Mouse (Mus musculus): ENCODE data around the gene Krt86. TPM values are rescaled to one million over a fixed set of nuclear protein-coding genes. Genes with fewer than 3 reads are reported as not detected.

Krt86 gene
- not detected in 2 replicates for polyA plus RNA-seq (2015; fragmentation: Nextera tagmentation; extraction: Ambion mirVana)

GRCm38 (mm10) chr15:101472952-101473528 is at the start of gene Krt86:
TSS of gene Krt86 (plus strand) at chr15:101473478.
- no peaks in the 10 kb centered on the region for H3K9me3 ChIP-seq (replicated peaks)
- peaks cover 8% of the 10 kb centered on the region; the same call in 1 of the 2 replicates for H3K27me3 ChIP-seq
- H3K4me2 ChIP-seq, result no peak within 1 kb of the TSS
- no peak within 1 kb of the TSS for H3K27ac ChIP-seq
- H3K4me1 ChIP-seq, result no peaks in the 10 kb centered on the region
- no peaks in the 10 kb centered on the region for H3K36me3 ChIP-seq
- ATAC-seq (replicated peaks; ENCODE audit: low FRiP score), result 0 out of 2 replicates have a peak, but pooled peaks have one; percentile 40
- WGBS, result 17% methylated on average over 10 of the region's 10 CpGs
- no peak within 1 kb of the TSS for H3K4me3 ChIP-seq (replicated peaks)
- H3K9ac ChIP-seq, result no peak within 1 kb of the TSS

- no peak overlapping the region for H3K4me3 ChIP-seq (replicated peaks)
- no peak for ATAC-seq (replicated peaks; ENCODE audit: low FRiP score)
- no peaks in the 10 kb centered on the region for H3K9me3 ChIP-seq (replicated peaks)
- WGBS, result 18% methylated on average over 5 of the region's 5 CpGs
- no peak overlapping the region for H3K9ac ChIP-seq
- H3K27me3 ChIP-seq, result 0 out of 2 replicates have a peak, but pooled peaks cover 8% of the 10 kb centered on the region
- H3K27ac ChIP-seq, result no peak overlapping the region
- no peaks in the 10 kb centered on the region for H3K36me3 ChIP-seq
- no peak overlapping the region for H3K4me2 ChIP-seq
- peaks cover 4% of the 10 kb centered on the region for H3K4me1 ChIP-seq
These were observed 48.4 kb upstream of the Krt86 start for GRCm38 (mm10) chr15:101424914-101425313.

GRCm38 (mm10) chr15:101436611-101437010 is 36.7 kb upstream of the Krt86 start:
- Histone ChIP-seq H3K4me1 (peaks cover 7% of the 10 kb centered on the region), H3K27ac (no peak overlapping the region), H3K9me3 (replicated peaks) (no peaks in the 10 kb centered on the region), H3K27me3 (peaks cover 43% of the 10 kb centered on the region), H3K36me3 (no peaks in the 10 kb centered on the region), H3K4me2 (no peak overlapping the region), H3K4me3 (replicated peaks) (no peak overlapping the region), H3K9ac (no peak overlapping the region)
- ATAC-seq (replicated peaks; ENCODE audit: low FRiP score), result no peak
- 87% methylated on average over 7 of the region's 7 CpGs for WGBS

DNA sequence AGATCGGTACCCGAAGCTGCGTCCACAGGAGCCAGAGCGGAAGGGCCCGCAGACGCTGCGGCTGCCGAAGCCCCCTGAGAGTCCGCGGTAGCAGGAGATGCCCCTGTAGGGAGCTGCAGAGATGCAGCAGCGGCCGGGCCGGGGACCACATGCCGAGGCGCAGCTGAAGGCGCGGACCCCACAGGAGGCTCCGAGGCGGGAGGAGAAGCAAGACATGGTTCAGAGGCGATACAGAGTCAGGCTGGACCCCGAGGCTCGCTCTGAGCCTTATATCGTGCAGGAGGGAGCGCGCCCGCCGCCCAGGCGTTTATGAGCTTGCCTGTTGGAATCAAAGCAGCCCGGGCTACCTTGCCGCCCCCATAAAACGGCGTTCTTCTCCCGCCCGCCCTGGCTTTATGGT is 34.7 kb upstream of the Krt86 start, which contains the start of gene Krt87:
TSS of gene Krt87 (minus strand) at position 250 of the 400 bp plus-strand sequence.
- ATAC-seq (replicated peaks; ENCODE audit: low FRiP score), result no peak
- no peak within 1 kb of the TSS for H3K27ac ChIP-seq
- no peaks in the 10 kb centered on the region for H3K9me3 ChIP-seq (replicated peaks)
- H3K4me1 ChIP-seq, result peaks cover 7% of the 10 kb centered on the region
- peak within 1 kb of the TSS; percentile 17 for H3K4me3 ChIP-seq (replicated peaks)
- no peak within 1 kb of the TSS for H3K9ac ChIP-seq
- peak within 1 kb of the TSS; percentile 56 for H3K4me2 ChIP-seq
- peaks cover 43% of the 10 kb centered on the region for H3K27me3 ChIP-seq
- H3K36me3 ChIP-seq, result no peaks in the 10 kb centered on the region
- WGBS, result 2% methylated on average over 34 of the region's 34 CpGs

DNA sequence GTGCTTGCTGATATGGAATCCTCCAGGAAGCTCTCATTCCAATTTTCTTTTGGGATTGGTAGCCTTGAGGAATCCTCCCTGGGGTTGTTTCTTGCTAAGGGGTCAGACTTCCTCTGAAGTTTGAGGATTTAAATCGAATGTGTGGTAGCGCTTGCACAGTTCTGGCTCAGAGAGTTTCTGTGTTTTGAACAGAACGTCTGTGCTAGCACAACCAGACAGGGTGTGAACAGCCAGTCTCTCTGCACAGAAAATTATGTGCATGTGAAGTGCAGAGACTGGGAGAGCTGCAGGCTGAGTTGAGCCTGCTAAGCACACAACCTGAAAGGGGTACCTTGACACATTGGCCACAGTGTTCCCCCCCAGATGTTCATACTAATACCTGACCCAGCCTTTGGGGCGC is 32.4 kb upstream of the Krt86 start:
- no peaks in the 10 kb centered on the region for H3K36me3 ChIP-seq
- no peak for ATAC-seq (replicated peaks; ENCODE audit: low FRiP score)
- WGBS, result 66% methylated on average over 4 of the region's 4 CpGs

DNA sequence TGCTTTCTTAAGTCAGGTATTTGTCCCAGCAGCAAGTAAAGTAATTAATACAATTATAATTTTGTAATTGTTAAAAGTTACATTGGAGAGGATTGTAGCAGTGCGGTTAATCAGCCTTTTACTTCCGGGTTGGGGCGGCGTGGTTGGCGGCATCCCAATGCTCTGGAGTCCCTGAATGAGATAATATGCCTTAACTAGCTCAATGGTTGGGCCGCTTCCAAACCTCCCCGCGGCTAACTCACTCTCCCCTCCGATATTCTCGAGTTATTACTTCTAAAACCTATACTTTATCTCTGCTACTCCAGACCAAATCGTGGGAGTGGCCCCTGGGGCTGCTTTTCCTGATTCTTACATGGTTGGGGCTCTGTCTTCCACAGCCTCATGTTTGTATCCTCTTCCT is 26.7 kb upstream of the Krt86 start:
- Histone ChIP-seq H3K4me2 (no peak overlapping the region), H3K36me3 (no peaks in the 10 kb centered on the region), H3K9ac (no peak overlapping the region), H3K4me1 (no peaks in the 10 kb centered on the region), H3K27ac (no peak overlapping the region), H3K9me3 (replicated peaks) (no peaks in the 10 kb centered on the region), H3K27me3 (no peaks in the 10 kb centered on the region), H3K4me3 (replicated peaks) (no peak overlapping the region)
- WGBS, result 75% methylated on average over 11 of the region's 11 CpGs
- no peak for ATAC-seq (replicated peaks; ENCODE audit: low FRiP score)

More for the DNA sequence above, 32.4 kb upstream of the Krt86 start:
- Histone ChIP-seq H3K27ac (no peak overlapping the region), H3K9me3 (replicated peaks) (no peaks in the 10 kb centered on the region), H3K4me3 (replicated peaks) (no peak overlapping the region), H3K4me2 (no peak overlapping the region), H3K27me3 (peaks cover 43% of the 10 kb centered on the region), H3K9ac (no peak overlapping the region), H3K4me1 (peaks cover 7% of the 10 kb centered on the region)

DNA sequence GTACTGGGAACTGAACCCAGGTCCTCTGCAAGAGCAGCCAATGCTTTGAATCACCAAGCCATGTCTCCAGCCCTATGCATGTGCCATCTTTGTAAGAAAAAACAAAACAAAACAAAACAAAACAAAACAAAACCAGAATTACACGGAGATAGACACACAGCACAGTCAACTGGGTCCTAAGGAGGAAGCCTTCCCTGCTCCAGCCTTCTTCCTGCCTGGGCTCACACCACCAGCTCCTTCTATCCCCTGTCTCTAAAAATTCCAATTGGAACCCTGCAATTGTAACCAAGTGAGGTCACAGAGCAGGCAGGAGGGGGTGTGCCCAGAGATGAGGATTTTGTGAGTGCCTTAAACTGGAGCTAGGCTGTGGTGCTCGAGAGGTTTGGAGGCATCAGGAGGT is 25.8 kb upstream of the Krt86 start, which contains the start of gene Krt88:
TSS of gene Krt88 (plus strand) at position 301 of the 400 bp plus-strand sequence.
- 66% methylated on average over 2 of the region's 2 CpGs for WGBS
- H3K9ac ChIP-seq, result no peak within 1 kb of the TSS

DNA sequence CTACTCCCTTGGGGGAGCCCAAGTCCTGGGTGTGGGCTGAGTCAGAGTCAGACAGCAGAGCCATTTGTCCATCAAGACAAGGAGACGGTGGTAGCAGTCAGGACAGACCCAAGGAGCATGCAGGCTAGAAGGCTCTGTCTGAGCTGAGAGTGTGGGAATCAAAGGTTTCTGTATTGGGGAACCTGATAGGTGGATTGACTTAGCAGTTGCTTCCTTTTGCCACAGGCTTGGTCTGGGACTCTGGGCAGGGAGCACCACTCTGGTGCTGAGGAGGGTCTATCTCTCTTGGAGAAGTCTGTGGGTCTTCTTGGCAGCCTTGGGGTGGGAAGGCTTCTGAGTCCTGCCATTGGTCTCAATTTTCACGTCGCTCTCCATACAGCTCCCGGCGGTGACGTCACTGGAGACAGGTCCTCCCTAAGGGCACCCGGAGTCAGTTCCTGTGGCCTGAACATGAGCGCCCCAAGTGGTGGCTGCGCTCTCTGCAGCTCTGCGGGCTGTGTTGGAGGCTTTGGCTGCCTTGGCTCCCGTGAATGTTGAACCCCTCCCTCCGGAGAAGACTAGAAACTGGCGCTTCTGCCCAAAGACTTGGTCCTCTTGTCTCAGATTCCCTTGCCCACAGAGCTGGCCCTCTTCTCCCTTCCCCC is 20.1 kb upstream of the Krt86 start:
- H3K4me3 ChIP-seq (replicated peaks), result no peak overlapping the region
- H3K4me2 ChIP-seq, result peak overlapping the region; percentile 40; the same call in 1 of the 2 replicates
- peak; percentile 52; the same call in 1 of the 2 replicates for ATAC-seq (replicated peaks; ENCODE audit: low FRiP score)
- peaks cover 6% of the 10 kb centered on the region; the same call in 1 of the 2 replicates for H3K4me1 ChIP-seq
- no peaks in the 10 kb centered on the region for H3K36me3 ChIP-seq
- H3K9me3 ChIP-seq (replicated peaks), result no peaks in the 10 kb centered on the region
- H3K27ac ChIP-seq, result no peak overlapping the region
- 4% methylated on average over 13 of the region's 13 CpGs for WGBS
- H3K27me3 ChIP-seq, result no peaks in the 10 kb centered on the region
- no peak overlapping the region for H3K9ac ChIP-seq

More for the DNA sequence above, 25.8 kb upstream of the Krt86 start, which contains the start of gene Krt88:
- no peak within 1 kb of the TSS for H3K4me2 ChIP-seq
- H3K4me3 ChIP-seq (replicated peaks), result no peak within 1 kb of the TSS
- H3K4me1 ChIP-seq, result no peaks in the 10 kb centered on the region
- no peaks in the 10 kb centered on the region for H3K36me3 ChIP-seq
- H3K9me3 ChIP-seq (replicated peaks), result no peaks in the 10 kb centered on the region
- no peak for ATAC-seq (replicated peaks; ENCODE audit: low FRiP score)
- H3K27me3 ChIP-seq, result no peaks in the 10 kb centered on the region
- no peak within 1 kb of the TSS for H3K27ac ChIP-seq

DNA sequence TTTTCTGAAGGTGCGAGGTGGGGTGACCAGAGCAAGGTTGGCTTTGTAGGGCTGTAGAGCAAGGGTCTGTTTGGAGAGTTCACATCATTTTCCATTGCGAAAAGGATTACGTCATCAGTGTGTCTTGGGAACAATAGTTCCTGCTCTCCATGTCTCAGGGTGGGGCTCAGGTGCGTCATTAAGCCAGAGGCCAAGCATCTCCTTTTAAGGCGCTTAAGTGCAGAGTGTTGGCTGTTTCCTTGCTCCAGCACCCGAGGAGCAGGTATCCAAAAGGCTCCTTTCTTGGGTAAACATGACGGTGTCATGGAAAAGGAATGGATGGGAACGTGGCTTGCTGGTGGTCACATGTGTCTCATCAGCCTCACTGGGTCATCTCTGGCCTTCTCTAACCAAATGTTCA is 18.5 kb upstream of the Krt86 start:
- Histone ChIP-seq H3K36me3 (no peaks in the 10 kb centered on the region), H3K4me3 (replicated peaks) (no peak overlapping the region), H3K27ac (no peak overlapping the region), H3K4me1 (peaks cover 12% of the 10 kb centered on the region; the same call in 1 of the 2 replicates), H3K9ac (no peak overlapping the region), H3K9me3 (replicated peaks) (no peaks in the 10 kb centered on the region), H3K27me3 (no peaks in the 10 kb centered on the region), H3K4me2 (no peak overlapping the region)
- ATAC-seq (replicated peaks; ENCODE audit: low FRiP score), result no peak
- 86% methylated on average over 8 of the region's 8 CpGs for WGBS

- Histone ChIP-seq H3K9ac (no peak overlapping the region), H3K27me3 (no peaks in the 10 kb centered on the region)
- WGBS, result 60% methylated on average over 2 of the region's 2 CpGs
These were observed 18.0 kb upstream of the Krt86 start for GRCm38 (mm10) chr15:101455292-101455691.

DNA sequence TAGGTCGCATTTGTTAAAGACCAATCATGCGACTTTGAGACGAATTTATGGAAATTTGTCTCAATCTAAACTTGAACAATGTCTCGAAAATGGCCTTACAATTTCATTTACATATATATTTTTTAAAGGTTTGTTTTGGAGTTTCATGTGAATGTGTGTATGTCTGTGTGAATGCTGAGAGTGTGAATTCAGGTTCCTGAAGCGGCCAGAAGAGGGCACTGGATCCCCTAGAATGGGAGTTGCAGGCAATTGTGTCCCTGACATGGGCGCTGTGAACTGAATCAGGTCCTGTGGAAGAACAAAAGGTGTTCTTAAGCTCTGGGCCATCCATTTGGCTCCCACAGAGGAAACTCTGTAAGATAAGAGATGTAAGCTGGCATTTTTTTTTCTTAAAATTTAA is 17.4 kb upstream of the Krt86 start:
- Histone ChIP-seq H3K27ac (no peak overlapping the region), H3K4me1 (peaks cover 12% of the 10 kb centered on the region; the same call in 1 of the 2 replicates), H3K4me3 (replicated peaks) (no peak overlapping the region), H3K27me3 (no peaks in the 10 kb centered on the region), H3K9me3 (replicated peaks) (no peaks in the 10 kb centered on the region), H3K36me3 (no peaks in the 10 kb centered on the region), H3K9ac (no peak overlapping the region), H3K4me2 (no peak overlapping the region)
- 93% methylated on average over 6 of the region's 6 CpGs for WGBS
- ATAC-seq (replicated peaks; ENCODE audit: low FRiP score), result no peak

More at GRCm38 (mm10) chr15:101455292-101455691, 18.0 kb upstream of the Krt86 start:
- Histone ChIP-seq H3K4me1 (peaks cover 12% of the 10 kb centered on the region; the same call in 1 of the 2 replicates), H3K4me2 (no peak overlapping the region), H3K4me3 (replicated peaks) (no peak overlapping the region), H3K27ac (no peak overlapping the region), H3K9me3 (replicated peaks) (no peaks in the 10 kb centered on the region), H3K36me3 (no peaks in the 10 kb centered on the region)
- ATAC-seq (replicated peaks; ENCODE audit: low FRiP score), result no peak

DNA sequence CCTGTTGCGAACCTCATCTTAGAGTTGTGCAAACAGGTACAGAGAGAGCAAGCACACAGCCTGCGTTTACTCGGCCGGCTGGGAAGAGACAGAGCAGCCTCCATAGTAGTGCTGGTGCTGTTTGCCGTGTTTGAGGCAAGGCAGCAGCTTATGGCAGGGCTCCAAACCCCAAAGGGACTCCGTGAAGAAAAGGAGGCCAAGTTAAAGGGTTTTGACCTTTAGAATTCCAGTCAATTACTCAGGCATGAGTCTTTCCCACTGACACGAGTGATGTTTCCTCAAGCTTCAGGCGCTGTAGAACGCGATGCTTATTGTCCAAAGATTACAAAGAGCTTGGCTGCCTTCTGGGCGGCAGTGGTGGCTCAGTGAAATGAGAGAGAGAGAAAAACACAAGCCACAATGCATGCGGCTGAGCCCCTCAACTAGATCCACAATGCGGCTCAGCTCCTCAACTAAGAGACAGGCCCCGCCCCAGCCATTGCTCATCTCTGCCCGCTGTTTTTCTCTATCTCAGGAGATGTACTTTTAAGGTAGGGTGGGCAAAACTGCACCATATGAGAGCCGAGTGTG is 14.8 kb upstream of the Krt86 start:
- H3K4me1 ChIP-seq, result peaks cover 9% of the 10 kb centered on the region; the same call in 1 of the 2 replicates
- no peaks in the 10 kb centered on the region for H3K27me3 ChIP-seq
- no peak overlapping the region for H3K4me3 ChIP-seq (replicated peaks)
- H3K27ac ChIP-seq, result no peak overlapping the region
- no peaks in the 10 kb centered on the region for H3K9me3 ChIP-seq (replicated peaks)
- H3K36me3 ChIP-seq, result no peaks in the 10 kb centered on the region
- H3K4me2 ChIP-seq, result no peak overlapping the region
- no peak for ATAC-seq (replicated peaks; ENCODE audit: low FRiP score)
- H3K9ac ChIP-seq, result no peak overlapping the region
- WGBS, result 62% methylated on average over 16 of the region's 16 CpGs

Measured in kidney, embryonic 15.5 days (tissue).